Mouse (Mus musculus) spleen, adult 2 months (tissue): Measurements from ENCODE around the gene Tcf7l2. TPM values are rescaled to one million over a fixed set of nuclear protein-coding genes. Genes with fewer than 3 reads are reported as not detected.

Source experiments
- DNase-seq, 2 experiments: peaks; one replicate each; pipeline versions ENCODE4 v3.0.0 to v3.0.0-alpha.2; 2012 to 2021; ENCODE audit warnings: low spot score in 2 of 2, low read depth in 1 of 2
- H3K27ac ChIP-seq: fragments of 200-500 bp; 2 replicates; pipeline ENCODE4 v1.5.1; 2012; ENCODE audit warnings: low read length, inconsistent platforms; ENCODE audit not compliant: insufficient read depth
- H3K27me3 ChIP-seq: fragments of 200-500 bp; 2 replicates; pipeline ENCODE4 v1.6.1; 2012; ENCODE audit warnings: mild to moderate bottlenecking, moderate library complexity, low read length, inconsistent platforms; ENCODE audit not compliant: control insufficient read depth, insufficient read depth
- H3K36me3 ChIP-seq: fragments of 200-500 bp; 2 replicates; pipeline ENCODE4 v1.6.1; 2012; ENCODE audit warnings: mild to moderate bottlenecking, low read length, inconsistent platforms; ENCODE audit not compliant: control insufficient read depth, insufficient read depth
- H3K4me1 ChIP-seq: fragments of 200-500 bp; 2 replicates; pipeline ENCODE4 v1.6.1; 2011; ENCODE audit warnings: inconsistent platforms; ENCODE audit not compliant: control insufficient read depth, insufficient read depth, insufficient read length
- H3K4me3 ChIP-seq: fragments of 200-500 bp; 2 replicates; pipeline ENCODE4 v1.5.1; 2011; ENCODE audit warnings: mild to moderate bottlenecking, inconsistent platforms; ENCODE audit not compliant: insufficient read depth, insufficient read length; ENCODE audit errors: extremely low read depth
- CTCF ChIP-seq: fragments of 200-500 bp; IDR thresholded peaks from 2 replicates; pipeline ENCODE4 v1.5.1; 2011; ENCODE audit warnings: mild to moderate bottlenecking, inconsistent platforms; ENCODE audit not compliant: insufficient read depth, insufficient read length, insufficient replicate concordance; ENCODE audit errors: extremely low read depth
- POLR2A ChIP-seq: fragments of 200-500 bp; IDR thresholded peaks from 2 replicates; pipeline ENCODE4 v1.6.1; 2011; ENCODE audit warnings: low read depth, low read length, inconsistent platforms
- WGBS: fragments of 180-500 bp; shearing (Covaris S2); methylation state at CpG from one replicate; pipeline ENCODE4 v1.1.7; 2018; 5-methylcytosine and 5-hydroxymethylcytosine counted together
- polyA plus RNA-seq: library from polyadenylated mRNA; depleted of rRNA; stranded (reverse); fragments of >200 nt; gene quantifications from 2 replicates; pipeline ENCODE4 v1.2.3, GENCODE M21; 2012

The Tcf7l2 gene
- polyA plus RNA-seq, 1 experiment: 11.3 TPM

DNA sequence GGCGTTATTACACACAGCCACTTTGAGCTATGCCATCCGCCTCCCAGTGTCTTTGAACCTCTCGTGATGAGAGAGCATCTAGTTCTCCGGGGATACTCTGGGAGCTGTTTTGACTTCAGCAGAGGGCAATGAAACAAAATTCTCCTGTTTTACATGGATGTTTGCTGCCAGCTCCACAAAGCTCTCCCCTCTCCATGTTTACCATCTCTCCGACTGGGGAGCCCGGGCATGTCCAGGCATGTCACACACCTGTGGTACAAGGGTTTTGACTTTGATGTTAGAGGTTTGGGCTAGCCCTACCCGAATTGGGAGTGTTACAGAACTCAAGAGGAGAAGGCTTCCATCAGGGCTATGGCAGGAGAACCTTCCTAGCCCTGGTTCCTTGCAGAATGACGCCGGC, 234.5 kb downstream of the Tcf7l2 start:
- WGBS: 89% methylated on average over 9 of the region's 9 CpGs

More for the DNA sequence above, 234.5 kb downstream of the Tcf7l2 start:
- TF ChIP-seq POLR2A: no peak
- no peak for TF ChIP-seq CTCF
- Histone ChIP-seq H3K27ac (no peak overlapping the region), H3K27me3 (no peaks in the 10 kb centered on the region), H3K36me3 (no peaks in the 10 kb centered on the region), H3K4me1 (no peaks in the 10 kb centered on the region), H3K4me3 (no peak overlapping the region)
- DNase-seq: no peak
